Mouse (Mus musculus) cerebellum, postnatal 10 days (tissue): ENCODE measurements around the gene Scn7a.
A peak's percentile ranks its signal among the peaks of the same experiment; 100 is the strongest.

Source experiments
- DNase-seq, 2 experiments: peaks; one replicate each; pipeline ENCODE4 v3.0.0; 2021; ENCODE audit warnings: mixed read lengths in 2 of 2

The Scn7a gene

GRCm38 (mm10) chr2:66784765-66785164 is at the start of gene Scn7a:
Gene Scn7a (minus strand): TSS chr2:66784914.
- peak in 1 of 2 experiments; percentile 2 for DNase-seq

- DNase-seq, result no peak
Measured at GRCm38 (mm10) chr2:66827729-66828128, 43.0 kb upstream of the Scn7a start.

GRCm38 (mm10) chr2:66819862-66820559 is 35.3 kb upstream of the Scn7a start:
- DNase-seq, result peak; percentile 23 to 35

GRCm38 (mm10) chr2:66799676-66800249 is 15.0 kb upstream of the Scn7a start:
- DNase-seq, result peak; percentile 51 to 81

GRCm38 (mm10) chr2:66797493-66797892 is 12.8 kb upstream of the Scn7a start:
- no peak for DNase-seq

GRCm38 (mm10) chr2:66791629-66792028 is 6.9 kb upstream of the Scn7a start:
- DNase-seq, result no peak

- DNase-seq, result no peak
Measured at GRCm38 (mm10) chr2:66780884-66781283, 3.8 kb downstream of the Scn7a start.

GRCm38 (mm10) chr2:66767980-66768379 is 16.7 kb downstream of the Scn7a start:
- DNase-seq, result no peak

- no peak for DNase-seq
Measured at GRCm38 (mm10) chr2:66765170-66765569, 19.5 kb downstream of the Scn7a start.

GRCm38 (mm10) chr2:66762905-66763304 is 21.8 kb downstream of the Scn7a start:
- peak; percentile 3 to 4 for DNase-seq

GRCm38 (mm10) chr2:66728002-66728401 is 56.7 kb downstream of the Scn7a start:
- no peak for DNase-seq

GRCm38 (mm10) chr2:66727585-66727974 is 57.1 kb downstream of the Scn7a start:
- DNase-seq, result no peak

- no peak for DNase-seq
Measured at GRCm38 (mm10) chr2:66726878-66727584, 57.7 kb downstream of the Scn7a start.

- no peak for DNase-seq
Measured at GRCm38 (mm10) chr2:66712071-66712470, 72.6 kb downstream of the Scn7a start.

GRCm38 (mm10) chr2:66692300-66692699 is 92.4 kb downstream of the Scn7a start:
- no peak for DNase-seq

- DNase-seq, result no peak
Measured at GRCm38 (mm10) chr2:66661988-66662387, 122.7 kb downstream of the Scn7a start.

GRCm38 (mm10) chr2:66656430-66656829 is 128.3 kb downstream of the Scn7a start:
- no peak for DNase-seq

- DNase-seq, result peak; percentile 16 to 21
Measured at GRCm38 (mm10) chr2:66655431-66655830, 129.3 kb downstream of the Scn7a start.

- peak; percentile 58 to 75 for DNase-seq
Measured at GRCm38 (mm10) chr2:66644384-66644783, 140.3 kb downstream of the Scn7a start.

- DNase-seq, result peak; percentile 52 to 59
Measured at GRCm38 (mm10) chr2:66634580-66635359, 149.9 kb downstream of the Scn7a start, which contains the start of gene Scn9a. Gene Scn9a (minus strand): TSS chr2:66634962.

GRCm38 (mm10) chr2:66632728-66633127 is 152.0 kb downstream of the Scn7a start:
- DNase-seq, result peak in 1 of 2 experiments; percentile 7
